Mouse (Mus musculus): ENCODE results near the gene Pnpt1.

Pnpt1 gene

GRCm38 (mm10) chr11:29130385-29131355, at the start of gene Pnpt1:
Pnpt1 (plus strand) TSS chr11:29130744.
- peak; percentile 99 for DNase-seq

GRCm38 (mm10) chr11:29092403-29092802, 38.1 kb upstream of the Pnpt1 start:
- peak; percentile 70 for DNase-seq

GRCm38 (mm10) chr11:29098926-29099325, 31.6 kb upstream of the Pnpt1 start:
- no peak for DNase-seq

GRCm38 (mm10) chr11:29129862-29130384, 621 bp upstream of the Pnpt1 start:
- no peak for DNase-seq

GRCm38 (mm10) chr11:29140671-29141070, 10.1 kb downstream of the Pnpt1 start:
- no peak for DNase-seq

- no peak for DNase-seq
Observed at GRCm38 (mm10) chr11:29148901-29149300, 18.4 kb downstream of the Pnpt1 start.

- no peak for DNase-seq
Observed at GRCm38 (mm10) chr11:29163569-29163968, 33.0 kb downstream of the Pnpt1 start.

GRCm38 (mm10) chr11:29171959-29172391, 41.4 kb downstream of the Pnpt1 start:
- peak; percentile 92 for DNase-seq

GRCm38 (mm10) chr11:29172563-29173124, 42.1 kb downstream of the Pnpt1 start, which contains the start of gene Ppp4r3b:
Ppp4r3b (plus strand) TSS chr11:29172890.
- DNase-seq = peak; percentile 100

- peak; percentile 97 for DNase-seq
Observed at GRCm38 (mm10) chr11:29173125-29173631, 42.6 kb downstream of the Pnpt1 start.

GRCm38 (mm10) chr11:29173706-29174436, 43.3 kb downstream of the Pnpt1 start:
- no peak for DNase-seq

- DNase-seq = peak; percentile 12
Observed at GRCm38 (mm10) chr11:29179319-29179718, 48.8 kb downstream of the Pnpt1 start.

GRCm38 (mm10) chr11:29180657-29181056, 50.1 kb downstream of the Pnpt1 start:
- DNase-seq = peak; percentile 86

- DNase-seq = peak; percentile 64
Observed at GRCm38 (mm10) chr11:29181751-29182150, 51.2 kb downstream of the Pnpt1 start.

GRCm38 (mm10) chr11:29188981-29189380, 58.4 kb downstream of the Pnpt1 start:
- DNase-seq = no peak

- DNase-seq = no peak
Observed at GRCm38 (mm10) chr11:29203653-29204052, 73.1 kb downstream of the Pnpt1 start.

- no peak for DNase-seq
Observed at GRCm38 (mm10) chr11:29209774-29210173, 79.2 kb downstream of the Pnpt1 start.
